Mouse (Mus musculus) hindbrain, postnatal 0 days (tissue): Measurements from ENCODE around the gene Carns1. TPM values are rescaled to one million over a fixed set of nuclear protein-coding genes. Genes with fewer than 3 reads are reported as not detected.

Experiments
- ATAC-seq: fragments of 200-750 bp; cut with Nextera tagmentation; 2 replicates; pipeline ENCODE4 v1.8.0; 2017; ENCODE audit warnings: mild to moderate bottlenecking, moderate TSS enrichment, moderate library complexity
- DNase-seq: peaks from one replicate; pipeline ENCODE4 v3.0.0-alpha.2; 2015; ENCODE audit warnings: low spot score
- H3K27ac ChIP-seq: fragments of 300-500 bp; sonication (generic); 2 replicates; pipeline ENCODE4 v1.5.1; 2014; ENCODE audit warnings: mild to moderate bottlenecking
- H3K27me3 ChIP-seq: fragments of 300-500 bp; sonication (generic); 2 replicates; pipeline ENCODE4 v1.6.1; 2014; ENCODE audit warnings: low read length, mixed read lengths; ENCODE audit not compliant: insufficient read depth
- H3K36me3 ChIP-seq: fragments of 300-500 bp; sonication (generic); 2 replicates; pipeline ENCODE4 v1.6.1; 2014; ENCODE audit warnings: low read length, mixed read lengths; ENCODE audit not compliant: insufficient read depth
- H3K4me1 ChIP-seq: fragments of 300-500 bp; sonication (generic); 2 replicates; pipeline ENCODE4 v1.6.1; 2014; ENCODE audit warnings: antibody characterized with exemption, low read length, mixed read lengths; ENCODE audit not compliant: insufficient read depth
- H3K4me2 ChIP-seq: fragments of 300-500 bp; sonication (generic); 2 replicates; pipeline ENCODE4 v1.6.1; 2014; ENCODE audit warnings: low read depth, mild to moderate bottlenecking, low read length, moderate library complexity, mixed read lengths
- H3K4me3 ChIP-seq: fragments of 300-500 bp; sonication (generic); 2 replicates; pipeline ENCODE4 v1.5.1; 2014; ENCODE audit warnings: low read length
- H3K9ac ChIP-seq: fragments of 300-500 bp; sonication (generic); replicated peaks from 2 replicates; pipeline ENCODE4 v1.6.1; 2014; ENCODE audit warnings: mild to moderate bottlenecking, low read length, moderate library complexity, mixed read lengths
- H3K9me3 ChIP-seq: fragments of 300-500 bp; sonication (generic); 2 replicates; pipeline ENCODE4 v1.6.1; 2016; ENCODE audit warnings: low read length, mixed read lengths
- CTCF ChIP-seq: IDR thresholded peaks from 2 replicates; pipeline ENCODE4 v1.5.1; 2016; ENCODE audit warnings: antibody characterized with exemption, control low read depth, low read depth
- WGBS: fragments of 180-500 bp; shearing (Covaris S2); extraction: QIAGEN DNeasy Blood & Tissue Kit; methylation state at CpG from one replicate; pipeline ENCODE4 v1.1.7; 2014; 5-methylcytosine and 5-hydroxymethylcytosine counted together
- polyA plus RNA-seq: library from polyadenylated mRNA; unstranded; fragments of >200 nt; fragmentation: Nextera tagmentation; extraction: Ambion mirVana; gene quantifications from 2 replicates; pipeline ENCODE4 v1.2.1, GENCODE M21; 2015
- total RNA-seq: library from RNA; depleted of rRNA; stranded (reverse); fragments of >200 nt; gene quantifications from 2 replicates; pipeline ENCODE4 v1.2.3, GENCODE M21; 2014

Gene Carns1
- total and polyA plus RNA-seq, 2 experiments from 2014 or later, result 7.5 to 8.3 TPM

- Histone ChIP-seq H3K27me3 (no peaks in the 10 kb centered on the region), H3K9me3 (no peaks in the 10 kb centered on the region), H3K4me3 (no peak overlapping the region), H3K4me2 (no peak overlapping the region), H3K27ac (peak overlapping the region; percentile 45; the same call in 1 of the 2 replicates), H3K4me1 (peaks cover 10% of the 10 kb centered on the region), H3K36me3 (peaks cover 29% of the 10 kb centered on the region; the same call in 1 of the 2 replicates), H3K9ac (no peak overlapping the region)
- DNase-seq (peak; percentile 80), ATAC-seq (0 out of 2 replicates have a peak, but pooled peaks have one; percentile 4)
- 54% methylated on average over 12 of the region's 12 CpGs for WGBS
- no peak for TF ChIP-seq CTCF
These were observed 19.7 kb upstream of the Carns1 start for GRCm38 (mm10) chr19:4194776-4195650.

GRCm38 (mm10) chr19:4194021-4194724, 18.9 kb upstream of the Carns1 start:
- ATAC-seq, result no peak
- Histone ChIP-seq H3K36me3 (peaks cover 26% of the 10 kb centered on the region; the same call in 1 of the 2 replicates), H3K9me3 (no peaks in the 10 kb centered on the region), H3K9ac (no peak overlapping the region), H3K27ac (peak overlapping the region; percentile 45; the same call in 1 of the 2 replicates), H3K4me3 (no peak overlapping the region), H3K4me1 (peaks cover 10% of the 10 kb centered on the region), H3K27me3 (no peaks in the 10 kb centered on the region), H3K4me2 (no peak overlapping the region)
- no peak for TF ChIP-seq CTCF
- 78% methylated on average over 8 of the region's 8 CpGs for WGBS
- DNase-seq, result no peak

GRCm38 (mm10) chr19:4193129-4193528, 17.9 kb upstream of the Carns1 start:
- DNase-seq, result no peak
- no peak for TF ChIP-seq CTCF
- WGBS, result 41% methylated on average over 6 of the region's 6 CpGs
- Histone ChIP-seq H3K27ac (peak overlapping the region; percentile 94; the same call in 1 of the 2 replicates), H3K27me3 (no peaks in the 10 kb centered on the region), H3K36me3 (peaks cover 26% of the 10 kb centered on the region; the same call in 1 of the 2 replicates), H3K9me3 (no peaks in the 10 kb centered on the region), H3K9ac (peak overlapping the region; percentile 99), H3K4me3 (peak overlapping the region; percentile 93), H3K4me2 (peak overlapping the region; percentile 82), H3K4me1 (peaks cover 10% of the 10 kb centered on the region)
- no peak for ATAC-seq

GRCm38 (mm10) chr19:4192251-4192985, 17.1 kb upstream of the Carns1 start:
- peak; percentile 57 for ATAC-seq
- TF ChIP-seq CTCF, result no peak

GRCm38 (mm10) chr19:4191528-4192250, 16.4 kb upstream of the Carns1 start, which contains the start of gene Ppp1ca:
TSS of gene Ppp1ca (plus strand) at chr19:4192065.
- DNase-seq, result peak; percentile 96
- Histone ChIP-seq H3K4me2 (peak within 1 kb of the TSS; percentile 82), H3K9me3 (no peaks in the 10 kb centered on the region), H3K4me1 (peaks cover 10% of the 10 kb centered on the region), H3K4me3 (peak within 1 kb of the TSS; percentile 93), H3K27me3 (no peaks in the 10 kb centered on the region), H3K27ac (peak within 1 kb of the TSS; percentile 94), H3K36me3 (peaks cover 26% of the 10 kb centered on the region; the same call in 1 of the 2 replicates), H3K9ac (peak within 1 kb of the TSS; percentile 99)
- 6% methylated on average over 40 of the region's 47 CpGs for WGBS
- peak; percentile 72 for TF ChIP-seq CTCF
- ATAC-seq, result peak; percentile 95

More at GRCm38 (mm10) chr19:4192251-4192985, 17.1 kb upstream of the Carns1 start:
- peaks cover 10% of the 10 kb centered on the region for H3K4me1 ChIP-seq
- WGBS, result 2% methylated on average over 47 of the region's 52 CpGs
- peak; percentile 60 for DNase-seq
- H3K4me3 ChIP-seq, result peak overlapping the region; percentile 93
- peak overlapping the region; percentile 99 for H3K9ac ChIP-seq
- peaks cover 26% of the 10 kb centered on the region; the same call in 1 of the 2 replicates for H3K36me3 ChIP-seq
- H3K27ac ChIP-seq, result peak overlapping the region; percentile 94
- H3K9me3 ChIP-seq, result no peaks in the 10 kb centered on the region
- H3K4me2 ChIP-seq, result peak overlapping the region; percentile 82
- H3K27me3 ChIP-seq, result no peaks in the 10 kb centered on the region
